Mouse (Mus musculus) C2C12 (cell line): Measurements from ENCODE around the gene Plekhg3.

ENCODE experiments used
- CEBPB ChIP-seq: IDR thresholded peaks from one replicate; pipeline ENCODE4 v1.6.1; 2011; ENCODE audit warnings: low read depth, mild to moderate bottlenecking, control low read depth, moderate library complexity
- CTCF ChIP-seq: IDR thresholded peaks from one replicate; pipeline ENCODE4 v1.5.1; 2011; ENCODE audit not compliant: control insufficient read depth, insufficient read depth, insufficient read length
- MAX ChIP-seq: IDR thresholded peaks from one replicate; pipeline ENCODE4 v1.6.1; 2011; ENCODE audit warnings: mild to moderate bottlenecking, control low read depth
- MYOG ChIP-seq: IDR thresholded peaks from one replicate; pipeline ENCODE4 v1.6.1; 2011; ENCODE audit not compliant: control insufficient read depth, insufficient read length; ENCODE audit errors: extremely low read depth
- USF1 ChIP-seq: IDR thresholded peaks from one replicate; pipeline ENCODE4 v1.6.1; 2011; ENCODE audit warnings: low read depth, mild to moderate bottlenecking, control low read depth, moderate library complexity

DNA sequence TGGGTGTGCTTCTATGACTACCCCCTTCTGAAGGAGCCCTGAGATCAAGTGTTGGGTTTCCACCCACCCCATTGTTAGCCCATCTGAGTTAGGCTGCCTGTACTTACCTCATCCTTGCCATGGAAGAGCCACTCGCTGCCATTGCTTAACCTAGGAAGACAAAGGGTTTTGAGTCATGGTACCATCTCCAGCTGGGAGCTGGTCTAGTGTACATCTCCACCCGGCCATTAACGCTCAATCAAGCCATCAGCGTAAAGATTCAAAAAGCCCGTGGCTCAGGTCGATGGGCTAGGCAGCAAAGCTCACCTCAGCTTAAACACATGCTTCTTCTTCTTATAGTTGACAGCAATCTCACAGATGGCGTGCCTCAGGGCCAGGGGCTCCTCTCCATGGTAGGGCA is 52.8 kb downstream of the Plekhg3 start:
- no peak for TF ChIP-seq CTCF
- no peak for TF ChIP-seq USF1
- no peak for TF ChIP-seq MAX
- no peak for TF ChIP-seq CEBPB
- no peak for TF ChIP-seq MYOG
